23 mouse cellular contexts compared by ENCODE assay signal in the genomic region with DNA sequence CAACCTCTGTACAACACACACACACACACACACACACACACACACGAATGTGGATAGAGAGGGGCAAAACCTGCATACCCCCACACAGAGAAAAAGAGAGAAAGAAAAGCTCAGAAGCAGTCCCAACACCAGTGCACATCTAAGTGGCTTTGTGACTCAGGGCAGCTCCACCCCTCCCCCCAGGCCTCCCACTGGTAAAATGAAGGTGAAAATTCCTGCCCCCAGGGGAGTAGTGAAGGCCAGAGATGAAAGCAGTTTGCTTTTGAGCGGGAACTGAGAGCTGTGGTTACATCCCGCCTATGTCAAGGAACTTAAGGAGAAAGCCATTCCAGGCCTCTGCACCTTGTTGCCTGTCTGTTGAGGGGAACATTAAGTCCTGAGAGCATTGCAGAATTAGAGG. TPM values are rescaled to one million over a fixed set of nuclear protein-coding genes. Genes with fewer than 3 reads are reported as not detected.
DNase-seq lines count a peak whose midpoint lies in the region; ATAC-seq and TF ChIP-seq lines count a peak whose summit lies in the region.
"Had no signal": no experiment of that assay in that cellular context is flagged by ENCODE, and none has a peak within 500 bp of the region (broad histone marks: within the 10 kb centered on the region; RNA-seq: fewer than 3 reads in every experiment).

No protein-coding gene starts in this region.

- H3K4me3 ChIP-seq in lung, postnatal 0 days (ENCODE audit: low read depth, low read length) = no peak overlapping the region
- no peak overlapping the region for H3K4me3 ChIP-seq in CH12.LX (replicated peaks in 1 of 3; ENCODE audit: low read depth in 2 of 3, low read length in 2 of 3, poor library complexity in 1 of 3)
- H3K4me3 ChIP-seq: embryonic facial prominence, embryonic 13.5 days; heart, adult 2 months; left cerebral cortex, adult 2 months; neural tube, embryonic 12.5 days had no signal

- no peaks in the 10 kb centered on the region for H3K9me3 ChIP-seq in lung, postnatal 0 days (ENCODE audit: low read length)
- H3K9me3 ChIP-seq in CH12.LX (replicated peaks; ENCODE audit: low read length) = peaks cover 7% of the 10 kb centered on the region
- H3K9me3 ChIP-seq: neural tube, embryonic 12.5 days had no signal

- in situ Hi-C loops in CH12.LX (cut with MboI; ENCODE audit: low pct_ligation_motif_present, low pct_unique_long_range_greater_than_20kb, low sequenced_read_pairs) = no loop called here

- no peak overlapping the region for H3K27ac ChIP-seq in lung, postnatal 0 days (ENCODE audit: low read length)
- H3K27ac ChIP-seq in CH12.LX (ENCODE audit: insufficient read depth, low read depth) = no peak overlapping the region
- H3K27ac ChIP-seq: embryonic facial prominence, embryonic 13.5 days; heart, adult 2 months; left cerebral cortex, adult 2 months; neural tube, embryonic 12.5 days had no signal

- peak; percentile 40 for DNase-seq in adrenal gland, postnatal 14 days
- DNase-seq in adrenal gland, adult 8-10 months = no peak
- no peak for DNase-seq in lung, postnatal 0 days (ENCODE audit: low spot score)
- DNase-seq in lung, postnatal 14 days = no peak
- DNase-seq in CH12.LX (ENCODE audit: extremely low read depth) = no peak
- DNase-seq in forelimb bud, embryonic 11.5 days (ENCODE audit: low read depth, low spot score) = peak; percentile 55
- no peak for DNase-seq in thymus, postnatal 4 days
- no peak for DNase-seq in c-Kit-positive CD71-positive TER-119-positive erythroid progenitor cells, embryonic 14.5 days (ENCODE audit: low spot score)
- DNase-seq: adrenal gland, adult 2 months; cerebellum, adult 9-11 months; gastrocnemius, postnatal 25 days; heart, adult 2 months; kidney, adult 8-10 months; kidney, postnatal 14 days; left cerebral cortex, postnatal 4 days; lung, adult 18-20 months; lung, postnatal 36 days; thymus, adult 2 months had no signal

- dilution Hi-C loops in CH12.LX (cut with MboI; ENCODE audit: extremely low pct_ligation_motif_present, extremely low pct_unique_long_range_greater_than_20kb, low sequenced_read_pairs) = no loop called here

- peaks cover 10% of the 10 kb centered on the region; the same call in 1 of the 2 replicates for H3K4me1 ChIP-seq in lung, postnatal 0 days (ENCODE audit: insufficient read depth, low read depth, low read length)
- H3K4me1 ChIP-seq in CH12.LX (ENCODE audit: control insufficient read depth in 1 of 2, insufficient read depth in 2 of 2) = peaks cover 0 to 11% of the 10 kb centered on the region in 2 experiments; a peak in 3 of 4 replicates

- no peak for TF ChIP-seq POLR2A in CH12.LX (IDR thresholded peaks at IDR 0.05; ENCODE audit: low read depth, low read length)

- ATAC-seq in lung, postnatal 0 days = no peak

- no peak overlapping the region for H3K4me2 ChIP-seq in lung, postnatal 0 days (replicated peaks; ENCODE audit: low read depth, low read length)
- no peak overlapping the region for H3K4me2 ChIP-seq in CH12.LX (ENCODE audit: insufficient read depth, low read depth, poor library complexity, severe bottlenecking)
- H3K4me2 ChIP-seq: embryonic facial prominence, embryonic 13.5 days; liver, embryonic 11.5 days; neural tube, embryonic 12.5 days had no signal

- no peak for TF ChIP-seq EP300 in lung, postnatal 0 days (IDR thresholded peaks at IDR 0.05)
- TF ChIP-seq EP300 in CH12.LX (IDR thresholded peaks at IDR 0.05; ENCODE audit: low read length) = no peak

- no peaks in the 10 kb centered on the region for H3K36me3 ChIP-seq in lung, postnatal 0 days (ENCODE audit: insufficient read depth, low read length)
- no peaks in the 10 kb centered on the region for H3K36me3 ChIP-seq in CH12.LX (replicated peaks in 1 of 2; ENCODE audit: control insufficient read depth in 1 of 2, insufficient read depth in 1 of 2, low read length in 1 of 2)

- TF ChIP-seq CTCF in lung, postnatal 0 days (IDR thresholded peaks at IDR 0.05) = peak; percentile 16; the same call in 1 of the 2 replicates
- no peak for TF ChIP-seq CTCF in CH12.LX (conservative IDR thresholded peaks at IDR 0.05 in 1 of 2, IDR thresholded peaks at IDR 0.05 in 1 of 2; ENCODE audit: low read depth in 2 of 2, low read length in 2 of 2)

- WGBS in lung, postnatal 0 days = 52% methylated on average over 3 of the region's 3 CpGs

- no peak for TF ChIP-seq RAD21 in CH12.LX (IDR thresholded peaks at IDR 0.05; ENCODE audit: low read depth, low read length)

- H3K9ac ChIP-seq in lung, postnatal 0 days (replicated peaks; ENCODE audit: low read depth) = no peak overlapping the region
- no peak overlapping the region for H3K9ac ChIP-seq in CH12.LX (ENCODE audit: insufficient read depth, low read depth)
- H3K9ac ChIP-seq: embryonic facial prominence, embryonic 13.5 days; neural tube, embryonic 12.5 days had no signal

- no peaks in the 10 kb centered on the region for H3K27me3 ChIP-seq in lung, postnatal 0 days (replicated peaks; ENCODE audit: insufficient read depth, low read length)
- H3K27me3 ChIP-seq in CH12.LX (replicated peaks) = peaks cover 4% of the 10 kb centered on the region
- H3K27me3 ChIP-seq: neural tube, embryonic 12.5 days had no signal

- no peaks in the 10 kb centered on the region for H3K79me2 ChIP-seq in CH12.LX (replicated peaks; ENCODE audit: control insufficient read depth, extremely low read depth, insufficient read depth, poor library complexity, severe bottlenecking)

TF ChIP-seq in CH12.LX, 34 proteins besides CTCF, POLR2A, EP300 and RAD21:
- peak; percentile 39; the same call in 1 of the 2 replicates for TF ChIP-seq ZKSCAN1 (IDR thresholded peaks at IDR 0.05; ENCODE audit: borderline replicate concordance, low read depth, low read length)
- no peak for TF ChIP-seq ZC3H11A (IDR thresholded peaks at IDR 0.05; ENCODE audit: low read depth, low read length)
- no peak for TF ChIP-seq USF1 (IDR thresholded peaks at IDR 0.05; ENCODE audit: low read depth, low read length)
TF ChIP-seq in CH12.LX: peak in this region for 1.

RNA-seq across cellular contexts. Expression of a gene that starts 28.2 kb away (rescaled TPM):
- 10.0 and 14.0 TPM in 2 replicates for total RNA-seq in adrenal gland, postnatal 14 days (2021)
- 10 to 100 TPM; 12.8 to 16.1 (median 14.0) TPM for total RNA-seq in adrenal gland, adult 8-10 months (2022)
- 4.8 and 5.9 TPM in 2 replicates for polyA plus RNA-seq in lung, postnatal 0 days (2015; fragmentation: Nextera tagmentation; extraction: Ambion mirVana)
- total RNA-seq in CH12.LX (2012; rRNA removed) (0.04 TPM in 1 of 2 replicates, not detected in the other), CH12.LX (2014; rRNA removed) (not detected in 2 replicates)
- polyA plus RNA-seq in CH12.LX (2012; ENCODE audit: insufficient read length, low read depth) = 0.07 TPM in 1 of 2 replicates, not detected in the other
- total RNA-seq: MEL had no signal

Comparison
In these comparisons a context has a peak if more than half of its experiments do, and no peak if none do; other contexts are left out.
1. DNase-seq: peak in adrenal gland, postnatal 14 days (single experiment) and forelimb bud, embryonic 11.5 days (single experiment); none in adrenal gland, adult 8-10 months (single experiment), lung, postnatal 0 days (single experiment), lung, postnatal 14 days (single experiment), CH12.LX (single experiment), thymus, postnatal 4 days (single experiment) and c-Kit-positive CD71-positive TER-119-positive erythroid progenitor cells, embryonic 14.5 days (single experiment).
2. RNA of a gene that starts 28.2 kb away (total RNA-seq): 12.8 to 16.1 TPM in adrenal gland, adult 8-10 months and 10.0 to 14.0 TPM in adrenal gland, postnatal 14 days; 0.04 TPM in CH12.LX; every median in the first group is over 10 times any median in the second.